Mouse (Mus musculus) Muller cell, postnatal 12 days (primary cell): ENCODE measurements around the gene Acvr1.

Experiments
- DNase-seq: peaks from one replicate; pipeline ENCODE4 v3.0.0-alpha.2; 2015; ENCODE audit errors: inconsistent ontology term

Gene Acvr1

GRCm38 (mm10) chr2:58557045-58557845 is 9.7 kb downstream of the Acvr1 start:
- DNase-seq: no peak

- no peak for DNase-seq
These were observed 14.7 kb downstream of the Acvr1 start for GRCm38 (mm10) chr2:58552296-58552695.

- DNase-seq: no peak
These were observed 15.1 kb downstream of the Acvr1 start for GRCm38 (mm10) chr2:58551866-58552265.

- no peak for DNase-seq
These were observed 16.5 kb downstream of the Acvr1 start for GRCm38 (mm10) chr2:58550488-58550887.

- DNase-seq: no peak
These were observed 17.0 kb downstream of the Acvr1 start for GRCm38 (mm10) chr2:58549960-58550359.

- DNase-seq: no peak
These were observed 18.0 kb downstream of the Acvr1 start for GRCm38 (mm10) chr2:58548943-58549342.

- DNase-seq: no peak
These were observed 20.7 kb downstream of the Acvr1 start for GRCm38 (mm10) chr2:58546264-58546663.

- no peak for DNase-seq
These were observed 22.6 kb downstream of the Acvr1 start for GRCm38 (mm10) chr2:58544368-58544767.

GRCm38 (mm10) chr2:58543252-58543651 is 23.7 kb downstream of the Acvr1 start:
- no peak for DNase-seq

- no peak for DNase-seq
These were observed 28.8 kb downstream of the Acvr1 start for GRCm38 (mm10) chr2:58538196-58538595.

- DNase-seq: no peak
These were observed 30.2 kb downstream of the Acvr1 start for GRCm38 (mm10) chr2:58536796-58537195.

- DNase-seq: no peak
These were observed 31.7 kb downstream of the Acvr1 start for GRCm38 (mm10) chr2:58535233-58535632.

GRCm38 (mm10) chr2:58534379-58534778 is 32.6 kb downstream of the Acvr1 start:
- no peak for DNase-seq

GRCm38 (mm10) chr2:58533521-58534001 is 33.4 kb downstream of the Acvr1 start:
- DNase-seq: no peak

GRCm38 (mm10) chr2:58532260-58532850 is 34.6 kb downstream of the Acvr1 start:
- peak; percentile 60 for DNase-seq

- no peak for DNase-seq
These were observed 36.4 kb downstream of the Acvr1 start for GRCm38 (mm10) chr2:58530521-58530920.

GRCm38 (mm10) chr2:58529860-58530440 is 37.0 kb downstream of the Acvr1 start:
- DNase-seq: no peak

GRCm38 (mm10) chr2:58529384-58529783 is 37.6 kb downstream of the Acvr1 start:
- DNase-seq: no peak

GRCm38 (mm10) chr2:58527786-58528185 is 39.2 kb downstream of the Acvr1 start:
- DNase-seq: no peak

- DNase-seq: no peak
These were observed 42.6 kb downstream of the Acvr1 start for GRCm38 (mm10) chr2:58524356-58524755.

GRCm38 (mm10) chr2:58523894-58524293 is 43.1 kb downstream of the Acvr1 start:
- no peak for DNase-seq

- no peak for DNase-seq
These were observed 43.9 kb downstream of the Acvr1 start for GRCm38 (mm10) chr2:58523097-58523496.

- peak; percentile 56 for DNase-seq
These were observed 45.3 kb downstream of the Acvr1 start for GRCm38 (mm10) chr2:58521621-58522020.
